ENCODE assay signal across 8 mouse cellular contexts in genomic region chr11:110448131-110448725, GRCm38 (mm10). TPM values are rescaled to one million over a fixed set of nuclear protein-coding genes. Genes with fewer than 3 reads are reported as not detected.
DNase-seq lines count a peak whose midpoint lies in the region; ATAC-seq lines count a peak whose summit lies in the region.

No protein-coding gene starts in this region.

- H3K36me3 ChIP-seq in embryonic facial prominence, embryonic 11.5 days (replicated peaks; ENCODE audit: control insufficient read depth, insufficient read depth, low read depth, low read length) = no peaks in the 10 kb centered on the region

- H3K27ac ChIP-seq in embryonic facial prominence, embryonic 11.5 days (replicated peaks; ENCODE audit: low read depth, low read length) = peak overlapping the region; percentile 43; the same call in 1 of the 2 replicates

- H3K4me2 ChIP-seq in embryonic facial prominence, embryonic 11.5 days (ENCODE audit: low read depth, low read length) = peak overlapping the region; percentile 38

- no peak overlapping the region for H3K9ac ChIP-seq in embryonic facial prominence, embryonic 11.5 days (replicated peaks; ENCODE audit: low read length)

- WGBS in embryonic facial prominence, embryonic 11.5 days = 3% methylated on average over 7 of the region's 7 CpGs
- WGBS in large intestine, adult 2 months = 29% methylated on average over 7 of the region's 7 CpGs

- intact Hi-C loops in heart, postnatal 10 days (cut with DNase I) = no loop called here

- H3K4me1 ChIP-seq in embryonic facial prominence, embryonic 11.5 days (ENCODE audit: control insufficient read depth, insufficient read depth, low read length) = peaks cover 6% of the 10 kb centered on the region

- no peak; the same call in 1 of the 2 replicates for ATAC-seq in embryonic facial prominence, embryonic 11.5 days (replicated peaks; ENCODE audit: insufficient number of reproducible peaks, low FRiP score, low TSS enrichment, low read depth)
- peak; percentile 74 for ATAC-seq in megakaryocyte-erythroid progenitor cell, adult 5-6 weeks (replicated peaks; ENCODE audit: low FRiP score, low TSS enrichment, poor library complexity, severe bottlenecking)

- no peaks in the 10 kb centered on the region for H3K9me3 ChIP-seq in embryonic facial prominence, embryonic 11.5 days (replicated peaks; ENCODE audit: control insufficient read depth, low read length)

- peak; percentile 25 for DNase-seq in urinary bladder, postnatal 14 days (ENCODE audit: low spot score)
- no peak for DNase-seq in urinary bladder, adult 2 months (ENCODE audit: low spot score)
- peak; percentile 58 for DNase-seq in embryonic facial prominence, embryonic 11.5 days (ENCODE audit: low spot score)
- peak; percentile 26 for DNase-seq in heart, postnatal 10 days
- peak; percentile 47 for DNase-seq in large intestine, adult 2 months (ENCODE audit: low read depth, low spot score)
- peak; percentile 70 to 76 for DNase-seq in spleen, postnatal 4 days (ENCODE audit: low spot score in 2 of 2)
- no peak for DNase-seq in MN1 (ENCODE audit: low spot score)

- H3K27me3 ChIP-seq in embryonic facial prominence, embryonic 11.5 days (ENCODE audit: control insufficient read depth, insufficient read depth, low read length) = no peaks in the 10 kb centered on the region

- 0 out of 2 replicates have a peak overlapping the region, but pooled peaks have one; percentile 14 for H3K4me3 ChIP-seq in embryonic facial prominence, embryonic 11.5 days (ENCODE audit: low read depth, low read length)

RNA-seq across cellular contexts. Expression of gene Map2k6, which starts 49.3 kb away (rescaled TPM):
- polyA plus RNA-seq in urinary bladder, adult 2 months (2012; rRNA removed) = 8.4 and 9.0 TPM in 2 replicates
- polyA plus RNA-seq in embryonic facial prominence, embryonic 11.5 days (2014; fragmentation: Nextera tagmentation; extraction: Ambion mirVana) = 54.0 and 54.3 TPM in 2 replicates
- 10 to 100 TPM in 1 of 2 experiments, 1 to 10 TPM in 1; 7.7 to 11.7 TPM for total RNA-seq in heart, postnatal 10 days (2021)
- polyA plus RNA-seq in large intestine, adult 2 months (2012; rRNA removed) = 3.5 and 4.5 TPM in 2 replicates
- 6.3 and 6.4 TPM in 2 replicates for total RNA-seq in megakaryocyte-erythroid progenitor cell, adult 5-6 weeks (2014; fragmentation: Nextera tagmentation)
- total RNA-seq in megakaryocyte-erythroid progenitor cell, adult 5-6 weeks (2017) = 16.2 and 18.6 TPM in 2 replicates

Comparison
In these comparisons a context has a peak if more than half of its experiments do, and no peak if none do; other contexts are left out.
1. DNase-seq: peak in urinary bladder, postnatal 14 days (single experiment), embryonic facial prominence, embryonic 11.5 days (single experiment), heart, postnatal 10 days (2 of 2), large intestine, adult 2 months (single experiment) and spleen, postnatal 4 days (2 of 2); none in urinary bladder, adult 2 months (single experiment) and MN1 (single experiment).